Mouse (Mus musculus) cerebellum, adult 11-12 months (tissue): Measurements from ENCODE around the gene Trh.
A peak's percentile ranks its signal among the peaks of the same experiment; 100 is the strongest.

Source experiments
- DNase-seq: peaks from one replicate; pipeline ENCODE4 v3.0.0; 2022

Trh gene

GRCm38 (mm10) chr6:92244591-92244990 is at the start of gene Trh:
Gene Trh (minus strand): TSS chr6:92244650.
- no peak for DNase-seq

- no peak for DNase-seq
These were observed 46.4 kb upstream of the Trh start for GRCm38 (mm10) chr6:92290826-92291225.

- no peak for DNase-seq
These were observed 42.4 kb upstream of the Trh start for GRCm38 (mm10) chr6:92286889-92287288.

- peak; percentile 8 for DNase-seq
These were observed 41.9 kb upstream of the Trh start for GRCm38 (mm10) chr6:92286258-92286888.

- no peak for DNase-seq
These were observed 41.1 kb upstream of the Trh start for GRCm38 (mm10) chr6:92285559-92285958.

GRCm38 (mm10) chr6:92277179-92277578 is 32.7 kb upstream of the Trh start:
- DNase-seq, result no peak

- no peak for DNase-seq
These were observed 29.3 kb upstream of the Trh start for GRCm38 (mm10) chr6:92273652-92274322.

GRCm38 (mm10) chr6:92272601-92273000 is 28.2 kb upstream of the Trh start:
- DNase-seq, result no peak

- peak; percentile 26 for DNase-seq
These were observed 24.6 kb upstream of the Trh start for GRCm38 (mm10) chr6:92269019-92269418.

- no peak for DNase-seq
These were observed 23.6 kb upstream of the Trh start for GRCm38 (mm10) chr6:92268001-92268400.

GRCm38 (mm10) chr6:92261162-92261843 is 16.9 kb upstream of the Trh start:
- DNase-seq, result no peak

GRCm38 (mm10) chr6:92255346-92255745 is 10.9 kb upstream of the Trh start:
- no peak for DNase-seq

- no peak for DNase-seq
These were observed 8.9 kb upstream of the Trh start for GRCm38 (mm10) chr6:92253253-92253870.

- DNase-seq, result no peak
These were observed 2.9 kb upstream of the Trh start for GRCm38 (mm10) chr6:92247215-92247919.

- no peak for DNase-seq
These were observed 1.9 kb upstream of the Trh start for GRCm38 (mm10) chr6:92246335-92246734.

- DNase-seq, result no peak
These were observed 3.1 kb downstream of the Trh start for GRCm38 (mm10) chr6:92241178-92241906.

- DNase-seq, result no peak
These were observed 9.4 kb downstream of the Trh start for GRCm38 (mm10) chr6:92235036-92235435.

- DNase-seq, result no peak
These were observed 12.7 kb downstream of the Trh start for GRCm38 (mm10) chr6:92231762-92232161.

- DNase-seq, result no peak
These were observed 13.1 kb downstream of the Trh start for GRCm38 (mm10) chr6:92231356-92231755.

- no peak for DNase-seq
These were observed 14.9 kb downstream of the Trh start for GRCm38 (mm10) chr6:92229586-92229985.

GRCm38 (mm10) chr6:92229103-92229502 is 15.3 kb downstream of the Trh start:
- no peak for DNase-seq

GRCm38 (mm10) chr6:92224981-92225380 is 19.5 kb downstream of the Trh start:
- DNase-seq, result no peak
